Mouse (Mus musculus): ENCODE data around the gene Jmjd4.

DNA sequence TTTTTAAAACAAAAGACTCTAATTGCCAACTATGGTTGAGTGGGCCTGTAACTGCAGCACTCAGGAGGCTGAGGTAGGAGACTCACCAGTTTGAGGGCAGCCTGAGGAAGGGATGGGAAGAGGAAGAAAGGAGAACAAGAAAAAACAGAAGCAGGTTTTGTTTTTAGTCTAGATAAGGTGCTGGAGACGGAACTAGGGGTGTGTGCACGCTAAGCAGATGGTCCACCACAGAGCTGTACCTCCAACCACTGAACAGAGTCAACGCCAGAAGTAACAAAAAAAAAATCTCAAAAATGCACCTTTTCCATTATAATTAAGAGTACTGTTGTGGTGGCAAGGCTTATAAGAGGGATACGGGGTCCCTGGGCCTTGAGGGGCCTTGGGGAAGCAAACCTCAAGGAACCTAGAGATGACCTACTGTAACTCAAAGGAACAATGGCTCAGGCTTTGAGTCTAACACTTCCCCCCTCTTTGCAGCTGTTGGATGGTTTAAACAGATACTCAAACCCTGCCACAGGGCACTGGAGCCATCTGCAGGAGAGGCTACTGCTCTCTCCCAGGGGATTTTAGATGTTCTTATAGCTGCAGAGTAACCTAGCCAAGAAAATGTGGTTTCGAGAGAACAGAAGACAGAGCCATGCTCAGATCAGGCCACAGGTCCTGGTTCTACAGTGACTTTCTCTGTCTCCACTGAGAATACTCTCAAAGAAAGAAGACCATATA lies 52.3 kb downstream of the Jmjd4 start:
- TF ChIP-seq CTCF (IDR thresholded peaks at IDR 0.05) (no peak), EP300 (IDR thresholded peaks at IDR 0.05) (no peak)
